Mouse (Mus musculus) spleen, adult 2 months (tissue): Measurements from ENCODE around the gene Pin1rt1.

ENCODE experiments used
- CTCF ChIP-seq: fragments of 200-500 bp; IDR thresholded peaks from 2 replicates; pipeline ENCODE4 v1.5.1; 2011; ENCODE audit warnings: mild to moderate bottlenecking, inconsistent platforms; ENCODE audit not compliant: insufficient read depth, insufficient read length, insufficient replicate concordance; ENCODE audit errors: extremely low read depth
- POLR2A ChIP-seq: fragments of 200-500 bp; IDR thresholded peaks from 2 replicates; pipeline ENCODE4 v1.6.1; 2011; ENCODE audit warnings: low read depth, low read length, inconsistent platforms

- no peak for TF ChIP-seq POLR2A
- no peak for TF ChIP-seq CTCF
Observed at GRCm38 (mm10) chr2:104714254-104714691, 1.9 kb downstream of the Pin1rt1 start.
